In genomic region chr8:125570835-125571465, GRCm38 (mm10) we compare ENCODE assay signal across 8 mouse cellular contexts. TPM values are rescaled to one million over a fixed set of nuclear protein-coding genes. Genes with fewer than 3 reads are reported as not detected.
DNase-seq lines count a peak whose midpoint lies in the region; ATAC-seq and TF ChIP-seq lines count a peak whose summit lies in the region.

No protein-coding gene starts in this region.

- 79% methylated on average over 12 of the region's 12 CpGs for WGBS in kidney, adult 2 months

- no peaks in the 10 kb centered on the region for H3K27me3 ChIP-seq in Patski
- H3K27me3 ChIP-seq in kidney, adult 2 months (replicated peaks; ENCODE audit: control insufficient read depth, insufficient read depth, low read length) = no peaks in the 10 kb centered on the region

- H3K27ac ChIP-seq in cortical plate, adult 2 months (ENCODE audit: insufficient read depth, low read length) = no peak overlapping the region
- H3K27ac ChIP-seq in kidney, adult 2 months (ENCODE audit: insufficient read depth, low read depth, low read length) = no peak overlapping the region

- POLR2A ChIA-PET in Patski (lab: Charles Lee) = no interaction called here

- no peak for TF ChIP-seq POLR2A in cortical plate, adult 2 months (IDR thresholded peaks at IDR 0.05; ENCODE audit: extremely low read depth, insufficient read depth, low read length)
- TF ChIP-seq POLR2A in kidney, adult 2 months (IDR thresholded peaks at IDR 0.05; ENCODE audit: low read depth, low read length) = no peak

- TF ChIP-seq CTCF in Patski (IDR thresholded peaks at IDR 0.05) = peak; percentile 66
- peak; percentile 13; the same call in 1 of the 2 replicates for TF ChIP-seq CTCF in cortical plate, adult 2 months (IDR thresholded peaks at IDR 0.05; ENCODE audit: extremely low read depth, insufficient read depth, low read length)
- peak; percentile 23; the same call in 1 of the 2 replicates for TF ChIP-seq CTCF in kidney, adult 2 months (conservative IDR thresholded peaks at IDR 0.05; ENCODE audit: insufficient read depth, insufficient read length, low read depth, low read length)

- H3K4me3 ChIP-seq in cortical plate, adult 2 months (ENCODE audit: insufficient read depth, low read length) = no peak overlapping the region
- H3K4me3 ChIP-seq in kidney, adult 2 months (ENCODE audit: insufficient read depth, low read depth, low read length) = no peak overlapping the region

- peak; percentile 44 to 51 for DNase-seq in layer of hippocampus, postnatal 10 days (ENCODE audit: low spot score in 2 of 2)
- DNase-seq in layer of hippocampus, adult 9-11 months = no peak
- no peak for DNase-seq in Patski (ENCODE audit: low read depth, low spot score)
- no peak for DNase-seq in kidney, adult 2 months
- DNase-seq in frontal cortex, postnatal 36 days (ENCODE audit: low spot score in 2 of 2) = no peak
- DNase-seq in adrenal gland, adult 8-10 months = no peak

- H3K36me3 ChIP-seq in kidney, adult 2 months (ENCODE audit: control insufficient read depth, insufficient read depth, low read length) = no peaks in the 10 kb centered on the region

- CTCF ChIA-PET in Patski (lab: Charles Lee) = interaction anchor here (1.1 to 1.2 kb wide), 2 partner anchors 234 to 301 kb away, joined by 3 read pairs; no protein-coding TSS in a partner anchor

- peaks cover 2% of the 10 kb centered on the region; the same call in 1 of the 2 replicates for H3K4me1 ChIP-seq in cortical plate, adult 2 months (ENCODE audit: control insufficient read depth, insufficient read depth, low read length)
- no peaks in the 10 kb centered on the region for H3K4me1 ChIP-seq in kidney, adult 2 months (ENCODE audit: control insufficient read depth, insufficient read depth, low read length)

- in situ Hi-C loops in Patski (cut with MboI; ENCODE audit: low pct_unique_long_range_greater_than_20kb) = loop anchor here (5.0 to 10.0 kb wide), 2 partner anchors 154 to 296 kb away; partner anchors contain the start of gene Ntpcr

- no peak for ATAC-seq in Patski
- ATAC-seq in megakaryocyte-erythroid progenitor cell, adult 5-6 weeks (replicated peaks; ENCODE audit: low FRiP score, low TSS enrichment, poor library complexity, severe bottlenecking) = peak; percentile 36; the same call in 1 of the 2 replicates

RNA-seq across cellular contexts. Expression of gene Sipa1l2, which starts 1.3 kb away (rescaled TPM):
- total RNA-seq in layer of hippocampus, postnatal 10 days (2021) = 10 to 100 TPM; 29.9 to 31.2 TPM
- polyA plus RNA-seq in Patski (2021) = 20.4 TPM
- 22.7 and 26.5 TPM in 2 replicates for polyA plus RNA-seq in cortical plate, adult 2 months (2012; rRNA removed)
- polyA plus RNA-seq in kidney, adult 2 months (2012; rRNA removed) = 8.1 and 8.3 TPM in 2 replicates
- 0.89 and 0.94 TPM in 2 replicates for total RNA-seq in megakaryocyte-erythroid progenitor cell, adult 5-6 weeks (2014; fragmentation: Nextera tagmentation)
- total RNA-seq in megakaryocyte-erythroid progenitor cell, adult 5-6 weeks (2017) = 0.42 and 1.1 TPM in 2 replicates
- 10 to 100 TPM; 48.7 to 56.9 (median 53.8) TPM for total RNA-seq in adrenal gland, adult 8-10 months (2022)

Comparison
In these comparisons a context has a peak if more than half of its experiments do, and no peak if none do; other contexts are left out.
1. DNase-seq: peak in layer of hippocampus, postnatal 10 days (2 of 2); none in layer of hippocampus, adult 9-11 months (single experiment), Patski (single experiment), kidney, adult 2 months (single experiment), frontal cortex, postnatal 36 days (0 of 2) and adrenal gland, adult 8-10 months (single experiment).
2. CTCF ChIP-seq: peak in every context shown above with its lines; median percentile 66 in Patski; 23 in kidney, adult 2 months; 13 in cortical plate, adult 2 months.
3. RNA of gene Sipa1l2, which starts 1.3 kb away (total RNA-seq): 48.7 to 56.9 TPM in adrenal gland, adult 8-10 months and 29.9 to 31.2 TPM in layer of hippocampus, postnatal 10 days; 0.42 to 1.1 TPM in megakaryocyte-erythroid progenitor cell, adult 5-6 weeks; every median in the first group is over 10 times any median in the second.